In the genomic region with DNA sequence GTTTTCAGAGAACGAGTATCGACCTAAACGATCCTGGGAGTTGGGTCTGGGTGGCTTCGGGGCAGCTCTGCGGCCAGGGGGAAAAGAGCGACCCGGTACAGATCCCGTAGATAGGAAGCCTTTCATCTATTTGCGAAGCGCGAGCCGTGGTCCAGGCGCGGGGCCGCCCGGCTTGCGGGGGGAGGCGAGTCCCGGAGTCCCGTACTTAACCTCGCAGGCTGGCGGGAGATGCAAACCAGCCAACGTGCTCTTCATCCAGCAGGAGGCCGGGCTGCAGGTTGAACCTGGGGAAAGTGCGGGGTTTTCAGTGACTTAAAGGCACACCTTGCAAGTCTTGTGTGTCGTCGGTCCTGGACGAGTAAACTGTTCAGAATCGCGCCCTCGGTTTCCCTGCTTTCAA, we compare ENCODE assay signal across 8 mouse cellular contexts. TPM values are rescaled to one million over a fixed set of nuclear protein-coding genes. Genes with fewer than 3 reads are reported as not detected.
DNase-seq lines count a peak whose midpoint lies in the region; ATAC-seq and TF ChIP-seq lines count a peak whose summit lies in the region.

No protein-coding gene starts in this region.

- no peaks in the 10 kb centered on the region for H3K9me3 ChIP-seq in heart, embryonic 10.5 days
- H3K9me3 ChIP-seq in liver, embryonic 14.5 days (ENCODE audit: control insufficient read depth, low read length) = no peaks in the 10 kb centered on the region
- no peaks in the 10 kb centered on the region for H3K9me3 ChIP-seq in stomach, embryonic 14.5 days (ENCODE audit: control insufficient read depth, low read depth, low read length)

- peak; percentile 38; the same call in 1 of the 2 replicates for TF ChIP-seq CTCF in liver, embryonic 14.5 days (IDR thresholded peaks at IDR 0.05; ENCODE audit: low read depth)

- peak overlapping the region; percentile 94 for H3K4me3 ChIP-seq in heart, embryonic 10.5 days
- peak overlapping the region; percentile 71 to 96 for H3K4me3 ChIP-seq in liver, embryonic 14.5 days (ENCODE audit: insufficient read depth in 1 of 2, low read depth in 2 of 2, low read length in 2 of 2)
- H3K4me3 ChIP-seq in stomach, embryonic 14.5 days (ENCODE audit: low read depth, low read length) = peak overlapping the region; percentile 94

- intact Hi-C loops in gastrocnemius, postnatal 14 days (cut with DNase I; ENCODE audit: low total_unique reads) = no loop called here

- H3K27ac ChIP-seq in heart, embryonic 10.5 days = peak overlapping the region; percentile 99
- H3K27ac ChIP-seq in liver, embryonic 14.5 days = peak overlapping the region; percentile 2
- peak overlapping the region; percentile 66; the same call in 1 of the 2 replicates for H3K27ac ChIP-seq in stomach, embryonic 14.5 days (ENCODE audit: low read length)

- no peak for TF ChIP-seq EP300 in liver, embryonic 14.5 days (IDR thresholded peaks at IDR 0.05; ENCODE audit: low read depth)

- ATAC-seq in liver, embryonic 14.5 days (ENCODE audit: insufficient read depth) = peak; percentile 38
- ATAC-seq in stomach, embryonic 14.5 days (ENCODE audit: insufficient number of reproducible peaks, insufficient read depth, low FRiP score, low read depth) = peak; percentile 28; the same call in 1 of the 2 replicates

- H3K9ac ChIP-seq in liver, embryonic 14.5 days (replicated peaks) = peak overlapping the region; percentile 71
- peak overlapping the region; percentile 81 for H3K9ac ChIP-seq in stomach, embryonic 14.5 days (replicated peaks; ENCODE audit: low read depth, low read length)

- H3K27me3 ChIP-seq in heart, embryonic 10.5 days (ENCODE audit: insufficient read depth, poor library complexity, severe bottlenecking) = no peaks in the 10 kb centered on the region
- H3K27me3 ChIP-seq in liver, embryonic 14.5 days (ENCODE audit: control insufficient read depth, insufficient read depth, low read length) = no peaks in the 10 kb centered on the region
- no peaks in the 10 kb centered on the region for H3K27me3 ChIP-seq in stomach, embryonic 14.5 days (ENCODE audit: control insufficient read depth, insufficient read depth, low read length)

- H3K4me1 ChIP-seq in heart, embryonic 10.5 days = peaks cover 15% of the 10 kb centered on the region
- H3K4me1 ChIP-seq in liver, embryonic 14.5 days (replicated peaks; ENCODE audit: control insufficient read depth in 2 of 2, insufficient read depth in 2 of 2, low read length in 1 of 2) = peaks cover 17 to 39% of the 10 kb centered on the region in 2 experiments
- H3K4me1 ChIP-seq in stomach, embryonic 14.5 days (ENCODE audit: control insufficient read depth, insufficient read depth, low read length) = peaks cover 13% of the 10 kb centered on the region

- WGBS in heart, embryonic 10.5 days = under 1% methylated on average over 31 of the region's 31 CpGs
- WGBS in liver, embryonic 14.5 days (ENCODE audit: insufficient replicate concordance) = under 1% methylated on average over 31 of the region's 31 CpGs
- WGBS in stomach, embryonic 14.5 days = 0% methylated on average over 30 of the region's 31 CpGs

- H3K4me2 ChIP-seq in liver, embryonic 14.5 days (ENCODE audit: low read depth) = peak overlapping the region; percentile 78
- H3K4me2 ChIP-seq in stomach, embryonic 14.5 days (replicated peaks; ENCODE audit: low read depth, low read length) = peak overlapping the region; percentile 66

- H3K36me3 ChIP-seq in heart, embryonic 10.5 days = peaks cover 60% of the 10 kb centered on the region
- peaks cover 38% of the 10 kb centered on the region for H3K36me3 ChIP-seq in liver, embryonic 14.5 days (replicated peaks; ENCODE audit: control insufficient read depth, insufficient read depth, low read depth)
- peaks cover 20% of the 10 kb centered on the region for H3K36me3 ChIP-seq in stomach, embryonic 14.5 days (ENCODE audit: control insufficient read depth, insufficient read depth, low read length)

- DNase-seq in heart, embryonic 10.5 days (ENCODE audit: low spot score) = no peak
- DNase-seq in heart, adult 9 months (ENCODE audit: low spot score in 2 of 2) = no peak
- DNase-seq in urinary bladder, postnatal 25 days (ENCODE audit: low spot score) = peak; percentile 26
- DNase-seq in urinary bladder, postnatal 4 days (ENCODE audit: low spot score in 2 of 2) = no peak
- DNase-seq in forelimb bud, embryonic 11.5 days (ENCODE audit: low read depth, low spot score) = peak; percentile 37
- DNase-seq in liver, embryonic 14.5 days (ENCODE audit: low read depth in 3 of 3, low spot score in 3 of 3) = peak in 2 of 3 experiments; percentile 9 to 38
- no peak for DNase-seq in gastrocnemius, postnatal 14 days

RNA-seq across cellular contexts. Expression of a gene that starts 0.3 kb away (rescaled TPM):
- 47.3 and 52.6 TPM in 2 replicates for polyA plus RNA-seq in heart, embryonic 10.5 days (2016; fragmentation: Nextera tagmentation; extraction: Ambion mirVana)
- 6.6 and 8.8 TPM in 2 replicates for polyA plus RNA-seq in liver, embryonic 14.5 days (2012; rRNA removed)
- polyA plus RNA-seq in liver, embryonic 14.5 days (2014; fragmentation: Nextera tagmentation; extraction: Ambion mirVana) = 13.5 and 16.8 TPM in 2 replicates
- polyA plus RNA-seq in stomach, embryonic 14.5 days (2014; fragmentation: Nextera tagmentation; extraction: Ambion mirVana) = 41.3 and 41.8 TPM in 2 replicates
- total RNA-seq in gastrocnemius, postnatal 14 days (2021) = 10 to 100 TPM; 22.4 to 25.7 TPM

RNA-seq across cellular contexts. Expression of a gene that starts 0.5 kb away (rescaled TPM):
- 39.8 and 42.3 TPM in 2 replicates for polyA plus RNA-seq in heart, embryonic 10.5 days (2016; fragmentation: Nextera tagmentation; extraction: Ambion mirVana)
- 16.9 and 21.4 TPM in 2 replicates for polyA plus RNA-seq in liver, embryonic 14.5 days (2012; rRNA removed)
- polyA plus RNA-seq in liver, embryonic 14.5 days (2014; fragmentation: Nextera tagmentation; extraction: Ambion mirVana) = 14.3 and 14.7 TPM in 2 replicates
- 42.1 and 47.0 TPM in 2 replicates for polyA plus RNA-seq in stomach, embryonic 14.5 days (2014; fragmentation: Nextera tagmentation; extraction: Ambion mirVana)
- total RNA-seq in gastrocnemius, postnatal 14 days (2021) = 10 to 100 TPM; 16.2 to 16.8 TPM

Comparison
In these comparisons a context has a peak if more than half of its experiments do, and no peak if none do; other contexts are left out.
1. DNase-seq: peak in urinary bladder, postnatal 25 days (single experiment), forelimb bud, embryonic 11.5 days (single experiment) and liver, embryonic 14.5 days (2 of 3); none in heart, embryonic 10.5 days (single experiment), heart, adult 9 months (0 of 2), urinary bladder, postnatal 4 days (0 of 2) and gastrocnemius, postnatal 14 days (single experiment).
2. H3K27ac ChIP-seq: peak in every context shown above with its lines; median percentile 99 in heart, embryonic 10.5 days; 66 in stomach, embryonic 14.5 days; 2 in liver, embryonic 14.5 days.
3. Peak in every context shown above with its lines, with median percentiles within 50 percentile points of each other: H3K4me3 ChIP-seq.